27 mouse cellular contexts compared by ENCODE assay signal in genomic region chr1:171865467-171865866, GRCm38 (mm10). TPM values are rescaled to one million over a fixed set of nuclear protein-coding genes. Genes with fewer than 3 reads are reported as not detected.
DNase-seq lines count a peak whose midpoint lies in the region; ATAC-seq and TF ChIP-seq lines count a peak whose summit lies in the region.
"Had no signal": no experiment of that assay in that cellular context is flagged by ENCODE, and none has a peak within 500 bp of the region (broad histone marks: within the 10 kb centered on the region; RNA-seq: fewer than 3 reads in every experiment).

No protein-coding gene starts in this region.

- no peaks in the 10 kb centered on the region for H3K36me3 ChIP-seq in ES-E14 (ENCODE audit: control insufficient read depth, insufficient read depth, low read length, poor library complexity, severe bottlenecking)
- H3K36me3 ChIP-seq in kidney, embryonic 14.5 days (ENCODE audit: control insufficient read depth, insufficient read depth, low read length) = no peaks in the 10 kb centered on the region
- H3K36me3 ChIP-seq: embryonic facial prominence, embryonic 13.5 days; embryonic facial prominence, embryonic 15.5 days; forebrain, embryonic 10.5 days; forebrain, embryonic 12.5 days had no signal

- H3K4me3 ChIP-seq in ES-E14 (ENCODE audit: insufficient read depth in 1 of 2, low read depth in 1 of 2, low read length in 2 of 2, poor library complexity in 1 of 2, severe bottlenecking in 1 of 2) = no peak overlapping the region
- H3K4me3 ChIP-seq in kidney, embryonic 14.5 days (ENCODE audit: low read length) = no peak overlapping the region
- H3K4me3 ChIP-seq: embryonic facial prominence, embryonic 13.5 days; embryonic facial prominence, embryonic 15.5 days; erythroblast, embryonic 14.5 days; forebrain, embryonic 10.5 days; forebrain, embryonic 12.5 days had no signal

- WGBS in kidney, embryonic 14.5 days = 89% methylated on average over 4 of the region's 4 CpGs

- no peaks in the 10 kb centered on the region; the same call in 1 of the 2 replicates for H3K9me3 ChIP-seq in ES-E14 (ENCODE audit: control insufficient read depth, insufficient read depth, low read depth, low read length)
- H3K9me3 ChIP-seq in kidney, embryonic 14.5 days (ENCODE audit: control insufficient read depth, low read length) = no peaks in the 10 kb centered on the region
- H3K9me3 ChIP-seq: embryonic facial prominence, embryonic 13.5 days; embryonic facial prominence, embryonic 15.5 days; forebrain, embryonic 10.5 days; forebrain, embryonic 12.5 days had no signal

- no peaks in the 10 kb centered on the region for H3K4me1 ChIP-seq in ES-E14 (ENCODE audit: control insufficient read depth in 2 of 2, insufficient read depth in 2 of 2, low read length in 2 of 2, poor library complexity in 1 of 2)
- H3K4me1 ChIP-seq in kidney, embryonic 14.5 days (ENCODE audit: control insufficient read depth, insufficient read depth, low read length) = no peaks in the 10 kb centered on the region
- H3K4me1 ChIP-seq: embryonic facial prominence, embryonic 13.5 days; embryonic facial prominence, embryonic 15.5 days; forebrain, embryonic 10.5 days; forebrain, embryonic 12.5 days had no signal

- H3K9ac ChIP-seq in ES-E14 (ENCODE audit: insufficient read depth, low read depth, low read length, poor library complexity, severe bottlenecking) = no peak overlapping the region
- H3K9ac ChIP-seq in kidney, embryonic 14.5 days (ENCODE audit: low read depth, low read length) = no peak overlapping the region
- H3K9ac ChIP-seq: embryonic facial prominence, embryonic 13.5 days; embryonic facial prominence, embryonic 15.5 days; forebrain, embryonic 12.5 days had no signal

- no peak overlapping the region for H3K27ac ChIP-seq in ES-E14 (ENCODE audit: insufficient read depth, low read depth, low read length, poor library complexity, severe bottlenecking)
- H3K27ac ChIP-seq in kidney, embryonic 14.5 days (ENCODE audit: low read depth, low read length) = no peak overlapping the region
- H3K27ac ChIP-seq: embryonic facial prominence, embryonic 13.5 days; embryonic facial prominence, embryonic 15.5 days; forebrain, embryonic 10.5 days; forebrain, embryonic 12.5 days had no signal

- in situ Hi-C loops in ES-E14 (cut with MboI; ENCODE audit: low sequenced_read_pairs in 2 of 2, unreplicated experiment in 2 of 2) = no loop called here

- no peak overlapping the region for H3K4me2 ChIP-seq in kidney, embryonic 14.5 days (replicated peaks; ENCODE audit: low read depth, low read length)
- H3K4me2 ChIP-seq: embryonic facial prominence, embryonic 13.5 days; embryonic facial prominence, embryonic 15.5 days; forebrain, embryonic 12.5 days had no signal

- peak; percentile 65 for ATAC-seq in CD4-positive, CD25-positive, alpha-beta regulatory T cell, adult 4 months
- no peak for ATAC-seq in kidney, embryonic 14.5 days (ENCODE audit: low FRiP score, low TSS enrichment)
- ATAC-seq in granulocyte monocyte progenitor cell, adult 5-6 weeks (replicated peaks; ENCODE audit: poor library complexity, severe bottlenecking) = no peak
- ATAC-seq: activated CD4-positive, CD25-positive, alpha-beta regulatory T cell, adult 4 months; forebrain, embryonic 14.5 days; forebrain, embryonic 16.5 days; Patski had no signal

- no peaks in the 10 kb centered on the region for H3K27me3 ChIP-seq in kidney, embryonic 14.5 days (ENCODE audit: control insufficient read depth, insufficient read depth, low read length)
- H3K27me3 ChIP-seq: embryonic facial prominence, embryonic 13.5 days; embryonic facial prominence, embryonic 15.5 days; forebrain, embryonic 12.5 days had no signal

- peak; percentile 56 for DNase-seq in CD4-positive helper T cell, adult 2 months (ENCODE audit: low read depth, low spot score)
- no peak for DNase-seq in ES-E14 (ENCODE audit: low read depth, low spot score)
- peak; percentile 53 for DNase-seq in induced T-regulatory cell, adult 2 months (ENCODE audit: low read depth)
- DNase-seq in kidney, adult 8-10 months = no peak
- DNase-seq in layer of hippocampus, postnatal 25 days (ENCODE audit: extremely low spot score in 1 of 2, low spot score in 1 of 2) = no peak
- DNase-seq: adrenal gland, adult 8-10 months; adrenal gland, postnatal 14 days; adrenal gland, postnatal 36 days; B cell, adult 2 months; cerebellum, adult 11-12 months; cerebellum, adult 2 months; cerebellum, adult 9-10 months; cerebellum, postnatal 10 days; cerebellum, postnatal 25 days had no signal

TF ChIP-seq in ES-E14, 5 proteins besides CTCF, POLR2A, EP300 and RAD21:
- TF ChIP-seq CHD2 (IDR thresholded peaks at IDR 0.05; ENCODE audit: low read depth, low read length) = no peak
- no peak for TF ChIP-seq ZC3H11A (IDR thresholded peaks at IDR 0.05; ENCODE audit: borderline replicate concordance, low read depth, low read length)
- TF ChIP-seq MAFK (IDR thresholded peaks at IDR 0.05; ENCODE audit: insufficient read depth, low read depth, low read length) = peak; percentile 23; the same call in 1 of the 2 replicates

RNA-seq across cellular contexts. Expression of gene Cd84, which starts 26.0 kb away (rescaled TPM):
- 100 to 1,000 TPM; 206 to 219 TPM for polyA plus RNA-seq in CD4-positive, CD25-positive, alpha-beta regulatory T cell, adult 4 months (2017; shearing (Covaris generic))
- 0.09 TPM in 1 of 2 replicates, not detected in the other for total RNA-seq in ES-E14 (2012; rRNA removed)
- 1.1 and 1.2 TPM in 2 replicates for polyA plus RNA-seq in kidney, embryonic 14.5 days (2014; fragmentation: Nextera tagmentation; extraction: Ambion mirVana)
- total RNA-seq in granulocyte monocyte progenitor cell, adult 5-6 weeks (2014; fragmentation: Nextera tagmentation) = 27.8 and 46.4 TPM in 2 replicates
- 65.1 and 76.7 TPM in 2 replicates for total RNA-seq in granulocyte monocyte progenitor cell, adult 5-6 weeks (2017)
- total RNA-seq in layer of hippocampus, postnatal 25 days (2021) = 1 to 10 TPM; 2.6 to 3.7 TPM
- polyA plus RNA-seq: erythroblast, embryonic 14.5 days had no signal

RNA-seq across cellular contexts. Expression of gene Gm10521, which starts 30.0 kb away (rescaled TPM):
- polyA plus RNA-seq in CD4-positive, CD25-positive, alpha-beta regulatory T cell, adult 4 months (2017; shearing (Covaris generic)) = 1 to 10 TPM; 1.6 to 2.5 TPM
- not detected in 2 replicates for total RNA-seq in ES-E14 (2012; rRNA removed)
- polyA plus RNA-seq in kidney, embryonic 14.5 days (2014; fragmentation: Nextera tagmentation; extraction: Ambion mirVana) = not detected in 2 replicates
- 1.6 and 2.3 TPM in 2 replicates for total RNA-seq in granulocyte monocyte progenitor cell, adult 5-6 weeks (2014; fragmentation: Nextera tagmentation)
- 1.3 and 1.9 TPM in 2 replicates for total RNA-seq in granulocyte monocyte progenitor cell, adult 5-6 weeks (2017)
- total RNA-seq in layer of hippocampus, postnatal 25 days (2021) = under 1 TPM in 1 of 2 experiments, not detected in 1; 0.14 TPM
- polyA plus RNA-seq: embryonic facial prominence, embryonic 11.5 days; embryonic facial prominence, embryonic 13.5 days; embryonic facial prominence, embryonic 15.5 days; erythroblast, embryonic 14.5 days; forebrain, embryonic 10.5 days; forebrain, embryonic 12.5 days; forebrain, embryonic 14.5 days; forebrain, embryonic 16.5 days; Patski had no signal

RNA-seq across cellular contexts. Expression of gene Slamf6, which starts 51.8 kb away (rescaled TPM):
- 100 to 1,000 TPM; 266 to 302 TPM for polyA plus RNA-seq in CD4-positive, CD25-positive, alpha-beta regulatory T cell, adult 4 months (2017; shearing (Covaris generic))
- 0.31 TPM in 1 of 2 replicates, not detected in the other for total RNA-seq in ES-E14 (2012; rRNA removed)
- polyA plus RNA-seq in kidney, embryonic 14.5 days (2014; fragmentation: Nextera tagmentation; extraction: Ambion mirVana) = 0.12 and 0.14 TPM in 2 replicates
- 1.9 and 4.8 TPM in 2 replicates for total RNA-seq in granulocyte monocyte progenitor cell, adult 5-6 weeks (2014; fragmentation: Nextera tagmentation)
- 1.4 and 4.7 TPM in 2 replicates for total RNA-seq in granulocyte monocyte progenitor cell, adult 5-6 weeks (2017)
- total RNA-seq in layer of hippocampus, postnatal 25 days (2021) = not detected
- polyA plus RNA-seq: cerebellum, adult 2 months; embryonic facial prominence, embryonic 11.5 days; forebrain, embryonic 12.5 days; forebrain, embryonic 14.5 days; forebrain, embryonic 16.5 days; Patski had no signal

Comparison
In these comparisons a context has a peak if more than half of its experiments do, and no peak if none do; other contexts are left out.
1. DNase-seq: peak in CD4-positive helper T cell, adult 2 months (single experiment) and induced T-regulatory cell, adult 2 months (single experiment); none in ES-E14 (single experiment), kidney, adult 8-10 months (0 of 2) and layer of hippocampus, postnatal 25 days (0 of 2).
2. RNA of gene Cd84, which starts 26.0 kb away (total RNA-seq): 27.8 to 76.7 TPM in granulocyte monocyte progenitor cell, adult 5-6 weeks; 2.6 to 3.7 TPM in layer of hippocampus, postnatal 25 days and 0.09 TPM in ES-E14; every median in the first group is over 4 times any median in the second.